Mouse (Mus musculus) spleen, postnatal 4 days (tissue): ENCODE results near the gene Efcab9.
"Not testable (repeated sequence)": the region's sequence is repeated elsewhere in the genome, so short reads cannot be mapped to it uniquely, and the experiment has no call there.

Experiments used
- DNase-seq, 2 experiments: peaks; one replicate each; pipeline ENCODE4 v3.0.0; 2022; ENCODE audit warnings: low spot score in 2 of 2

Gene Efcab9

DNA sequence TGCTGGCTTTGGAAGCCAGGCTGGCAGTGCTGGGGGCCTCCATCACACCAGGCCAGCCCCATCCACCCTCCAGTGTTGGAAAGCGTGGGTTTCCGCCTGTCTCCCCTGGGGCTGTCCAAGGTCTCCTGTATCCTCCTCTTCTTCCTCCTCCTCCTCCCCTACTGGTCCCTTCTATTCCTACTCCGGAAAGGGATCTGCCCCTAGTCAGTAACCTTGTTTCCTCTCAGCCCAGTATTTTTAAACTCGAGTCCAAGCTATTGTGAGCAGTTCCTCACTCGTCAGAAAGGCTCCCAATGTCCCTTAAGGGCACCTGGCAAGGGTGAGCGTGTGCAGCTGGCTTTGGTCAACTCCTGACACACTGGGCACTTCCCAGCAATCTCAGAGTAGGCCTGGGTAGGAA lies 6.6 kb upstream of the Efcab9 start:
- no peak for DNase-seq

DNA sequence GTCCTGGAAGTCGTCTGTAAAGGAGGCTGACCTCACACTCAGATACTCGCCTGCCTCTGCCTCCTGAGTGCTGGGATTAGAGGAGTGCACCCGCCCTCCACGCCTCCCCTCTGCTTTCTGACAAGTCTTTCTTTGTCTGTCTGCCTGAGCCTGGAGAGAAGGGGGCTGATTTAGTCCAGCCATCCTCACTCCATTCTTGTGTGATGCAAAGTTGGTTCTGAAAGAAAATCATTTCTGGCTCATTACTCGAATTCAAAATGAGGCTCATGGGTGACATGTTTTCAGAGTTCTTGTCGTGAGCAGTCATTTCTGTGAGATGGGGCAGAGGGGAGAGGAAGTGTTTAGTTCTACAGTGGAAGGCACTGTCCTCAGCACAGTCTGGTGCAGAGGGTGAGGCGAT lies 5.1 kb upstream of the Efcab9 start:
- DNase-seq, result peak in 1 of 2 experiments; percentile 10

DNA sequence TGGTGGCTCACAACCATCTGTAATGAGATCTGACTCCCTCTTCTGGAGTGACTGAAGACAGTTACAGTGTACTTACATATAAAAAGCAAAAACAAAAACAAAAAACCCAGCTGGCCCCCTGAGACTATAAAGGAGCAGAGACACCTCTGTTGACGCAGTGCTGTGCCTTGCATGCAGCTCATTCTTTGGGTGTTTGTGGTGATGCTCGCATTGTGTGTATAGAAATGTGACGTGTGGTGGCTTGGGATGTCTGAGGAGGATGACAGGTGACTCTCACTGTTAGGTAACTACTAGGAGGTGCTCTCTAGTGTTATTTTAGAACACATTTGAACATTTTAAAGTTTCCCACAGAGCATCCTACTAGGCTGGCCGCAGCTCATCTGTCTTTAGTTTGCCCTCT lies 3.8 kb upstream of the Efcab9 start:
- no peak for DNase-seq

DNA sequence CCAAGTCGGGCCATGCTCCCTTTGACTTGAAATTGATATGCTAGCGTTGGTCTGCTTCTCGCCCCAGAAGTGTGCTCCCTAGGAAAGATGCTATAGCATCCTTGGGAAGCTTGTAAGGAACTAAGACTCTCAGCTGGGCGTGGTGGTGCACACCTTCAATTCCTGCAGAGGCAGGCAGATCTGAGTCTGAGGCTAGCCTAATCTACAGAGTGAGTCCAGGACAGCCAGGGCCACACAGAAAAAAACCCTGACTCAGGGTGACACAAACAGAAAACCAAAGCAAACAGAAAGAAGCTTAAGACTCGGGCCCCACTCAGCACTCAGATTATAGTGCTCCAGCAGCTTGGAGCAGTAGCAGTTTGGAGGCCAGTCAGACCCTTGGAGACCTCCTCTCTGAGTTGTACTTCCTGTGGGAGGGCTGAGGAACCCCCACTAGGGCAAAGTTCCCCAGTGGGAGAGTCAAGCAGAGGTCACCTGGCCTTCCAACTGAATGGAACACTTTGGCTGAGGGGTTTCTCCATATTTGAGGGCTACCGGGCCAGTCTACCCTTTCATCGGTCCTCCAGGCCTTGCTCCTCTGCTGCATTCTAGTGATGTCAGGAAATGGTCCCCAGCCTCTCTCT lies 2.7 kb upstream of the Efcab9 start:
- DNase-seq, result peak in 1 of 2 experiments; percentile 63

DNA sequence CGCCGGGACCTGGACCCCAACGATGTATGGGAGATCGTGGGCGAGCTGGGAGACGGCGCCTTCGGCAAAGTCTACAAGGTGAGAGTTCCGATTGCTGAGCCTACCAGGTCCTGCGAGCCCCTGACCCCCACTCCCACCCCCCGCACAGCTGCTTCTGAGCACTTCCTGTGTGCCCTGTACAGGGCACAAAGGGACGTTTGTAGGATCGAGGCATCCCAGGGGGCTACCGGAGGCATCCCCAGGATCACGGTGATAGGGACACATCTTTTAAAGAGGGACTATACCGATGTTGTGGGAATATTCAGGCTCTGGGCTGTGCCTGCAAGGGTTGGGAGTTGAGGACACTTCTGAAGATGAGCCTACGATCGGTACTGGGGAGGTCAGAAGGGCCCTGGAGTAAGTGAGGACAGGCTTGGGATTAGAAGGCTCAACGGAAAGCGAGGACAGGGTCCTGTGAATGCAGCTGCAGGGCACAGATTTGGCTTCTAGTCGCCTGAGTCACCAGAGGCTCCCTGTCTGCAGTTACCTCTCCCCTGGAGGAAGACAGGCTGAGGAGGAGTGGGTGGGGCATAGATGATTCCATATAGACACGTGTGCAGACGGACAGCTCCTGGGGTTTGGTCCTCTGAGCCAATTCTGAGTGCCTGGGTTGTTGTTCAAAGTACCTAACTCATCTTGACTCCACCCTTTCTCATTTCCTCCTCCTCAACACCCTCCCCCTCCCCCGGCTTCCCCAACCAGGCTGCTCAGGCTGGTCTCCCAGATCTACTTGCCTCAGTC lies 1.8 kb upstream of the Efcab9 start:
- peak; percentile 67 to 84 for DNase-seq

DNA sequence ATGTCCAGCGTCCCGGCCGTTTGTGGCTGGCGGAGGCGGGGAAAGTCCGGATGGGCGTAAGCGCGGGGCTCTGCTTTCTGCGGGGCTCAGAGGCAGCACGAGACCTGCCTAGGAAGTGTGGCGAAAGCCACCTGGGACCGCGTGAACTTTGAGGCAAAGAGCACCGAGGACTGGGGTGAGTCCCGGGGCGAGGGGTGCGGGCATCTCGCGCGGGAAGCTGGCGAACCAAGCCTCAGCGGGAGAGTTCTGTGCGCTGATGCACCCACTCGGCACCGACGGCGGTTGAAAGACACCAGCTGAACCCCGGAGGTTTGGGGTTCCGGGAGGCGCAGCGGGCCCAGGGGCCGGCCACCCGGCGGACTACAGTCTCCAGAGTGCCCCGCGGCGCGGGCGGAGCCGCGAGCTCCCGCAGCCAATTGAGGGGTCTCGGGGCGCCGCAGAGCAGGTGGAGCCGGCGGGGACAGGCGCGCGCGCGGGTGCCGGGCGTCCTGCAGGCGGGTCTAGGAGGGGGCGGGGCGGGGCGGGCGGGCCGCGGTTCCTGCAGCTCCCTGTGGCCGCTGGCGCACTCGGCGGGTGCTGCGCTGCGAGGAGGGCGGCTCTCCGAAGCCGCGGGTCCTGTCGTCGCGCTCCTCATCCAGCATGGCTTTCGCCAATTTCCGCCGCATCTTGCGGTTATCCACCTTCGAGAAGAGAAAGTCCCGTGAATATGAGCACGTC lies 1.0 kb upstream of the Efcab9 start, which contains the start of gene Stk10:
TSS of gene Stk10 (plus strand) at position 541 of the 717 bp plus-strand sequence.
- peak; percentile 87 to 92 for DNase-seq

DNA sequence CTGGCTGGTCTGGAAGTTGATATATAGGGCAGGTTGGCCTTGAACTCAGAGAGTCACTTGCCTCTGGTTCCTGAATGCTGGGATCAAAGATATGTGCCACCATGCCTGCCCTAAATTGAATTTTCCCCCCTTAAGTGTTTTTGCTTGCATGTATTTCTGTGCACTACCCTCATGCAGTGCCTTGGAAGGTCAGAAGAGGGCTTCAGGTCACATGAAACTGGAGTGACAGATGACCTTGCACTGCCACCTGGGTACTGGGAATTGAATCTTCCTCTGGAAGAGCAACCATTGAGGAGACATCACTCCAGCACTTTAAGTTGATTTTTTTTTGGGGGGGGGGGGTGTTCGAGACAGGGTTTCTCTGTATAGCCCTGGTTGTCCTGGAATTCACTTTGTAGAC lies 1.7 kb downstream of the Efcab9 start:
- DNase-seq, result no peak

DNA sequence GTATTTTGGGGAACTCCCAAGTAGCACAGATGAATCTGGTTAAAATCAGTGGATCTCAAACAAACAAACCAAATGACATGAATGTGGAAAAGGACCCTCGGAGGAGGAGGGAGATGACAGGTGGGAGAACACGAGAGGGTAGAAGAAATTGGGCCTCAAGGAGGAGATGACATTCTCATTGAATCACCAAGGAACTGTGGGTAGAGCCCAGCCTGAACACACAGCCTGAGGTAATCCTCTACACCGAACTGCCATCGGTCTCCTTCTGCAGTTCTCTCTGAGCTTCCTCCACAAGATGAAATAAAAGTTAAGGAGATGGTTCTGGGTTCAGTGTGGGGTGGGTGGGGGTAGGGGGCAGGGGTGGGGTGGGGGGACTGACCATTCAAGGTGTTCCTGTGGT lies 4.9 kb downstream of the Efcab9 start:
- no peak for DNase-seq

DNA sequence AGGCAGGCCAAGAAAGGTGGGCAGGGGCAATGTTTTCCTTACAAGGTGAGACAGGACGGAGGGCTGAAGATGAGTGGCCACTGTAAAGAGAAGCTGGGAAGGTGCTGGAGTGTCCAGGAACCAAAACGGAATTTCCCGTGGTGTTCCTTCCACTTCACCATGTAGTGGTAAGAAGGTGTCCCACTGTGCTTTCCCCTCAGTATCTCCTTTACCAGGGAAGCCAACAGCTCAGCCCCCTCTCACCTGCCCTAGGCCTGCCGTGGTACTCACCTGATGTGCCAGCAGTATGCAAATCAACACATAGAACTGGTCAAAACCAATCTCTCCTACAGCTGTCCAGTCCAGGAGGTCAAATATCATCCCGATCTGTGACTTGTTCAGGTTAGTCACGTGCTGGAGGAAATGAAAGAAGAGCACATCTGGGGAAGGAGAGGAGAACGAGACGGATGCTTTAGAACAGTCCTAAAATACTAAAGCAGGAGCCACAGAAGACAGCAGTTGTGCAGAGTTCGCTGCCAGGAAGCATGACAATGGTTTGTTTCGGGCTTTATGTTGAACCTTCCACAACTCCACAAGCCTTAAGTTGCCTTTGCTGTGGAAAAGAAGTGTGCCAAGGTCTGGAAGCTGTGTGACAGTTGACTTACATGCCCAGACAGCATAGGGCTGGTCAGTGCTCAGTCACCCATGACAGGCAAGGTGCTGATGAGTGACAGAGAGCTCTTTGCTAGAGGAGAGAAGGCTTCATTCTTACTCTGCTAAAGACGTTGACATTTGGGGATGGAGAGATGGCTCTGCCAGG lies 7.6 kb downstream of the Efcab9 start:
- DNase-seq, result no peak

DNA sequence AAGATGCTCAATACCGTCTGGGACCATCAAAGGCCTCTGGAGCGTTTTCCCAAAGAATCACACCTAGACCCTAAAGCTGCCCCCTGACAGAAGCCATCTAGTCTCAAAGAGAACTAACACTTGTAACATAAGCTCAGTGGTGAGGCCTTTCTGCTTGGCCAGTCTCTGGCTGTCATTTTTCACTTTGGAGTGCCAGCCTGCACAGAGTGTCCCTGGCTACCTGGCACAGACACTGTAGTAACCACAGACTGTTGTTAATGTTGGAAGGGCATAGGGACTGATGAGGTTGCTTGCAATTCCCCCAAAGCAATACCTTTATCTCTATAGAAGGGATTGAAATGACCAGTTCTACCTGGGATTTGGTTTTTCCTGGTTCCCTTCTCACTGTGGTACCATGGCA lies 10.6 kb downstream of the Efcab9 start:
- DNase-seq, result no peak

DNA sequence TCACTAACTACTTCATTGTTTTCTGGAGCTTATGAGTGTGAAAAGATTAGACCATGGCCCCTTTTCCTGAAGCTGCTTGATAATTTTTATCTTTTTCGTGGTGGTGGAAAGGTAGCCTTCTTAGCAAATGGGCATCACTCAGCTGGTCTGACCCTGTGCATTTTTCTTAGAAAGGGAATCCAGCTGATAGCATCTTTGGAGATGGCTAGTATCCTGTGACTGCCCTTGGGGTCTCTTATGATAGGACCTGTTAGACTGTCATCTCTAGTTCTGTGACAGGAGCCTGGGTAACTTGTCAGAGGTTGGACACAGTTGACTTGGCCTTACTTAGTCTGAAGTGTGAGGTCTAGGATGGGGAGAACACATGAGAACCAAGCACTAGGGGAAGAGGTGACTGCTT lies 12.5 kb downstream of the Efcab9 start:
- DNase-seq, result no peak

DNA sequence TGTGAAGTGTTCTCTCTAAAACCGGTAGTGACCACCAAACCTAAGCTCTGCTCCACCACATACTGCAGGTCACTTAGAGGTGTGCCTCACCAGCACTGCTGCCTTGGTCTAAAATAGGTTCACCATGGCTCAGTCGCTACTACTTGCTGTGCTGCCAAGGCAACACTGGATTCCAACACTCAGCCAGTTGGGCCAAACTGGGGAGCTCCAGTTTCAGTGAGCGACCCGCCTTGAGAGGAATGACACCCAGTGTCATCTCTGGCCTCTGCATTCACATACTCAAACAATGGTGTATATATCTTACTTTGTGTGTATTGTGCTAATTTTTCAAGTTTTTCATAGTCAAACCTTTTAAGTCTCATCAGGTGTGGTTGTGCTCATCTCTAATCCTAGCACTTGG lies 13.1 kb downstream of the Efcab9 start:
- DNase-seq, result no peak

DNA sequence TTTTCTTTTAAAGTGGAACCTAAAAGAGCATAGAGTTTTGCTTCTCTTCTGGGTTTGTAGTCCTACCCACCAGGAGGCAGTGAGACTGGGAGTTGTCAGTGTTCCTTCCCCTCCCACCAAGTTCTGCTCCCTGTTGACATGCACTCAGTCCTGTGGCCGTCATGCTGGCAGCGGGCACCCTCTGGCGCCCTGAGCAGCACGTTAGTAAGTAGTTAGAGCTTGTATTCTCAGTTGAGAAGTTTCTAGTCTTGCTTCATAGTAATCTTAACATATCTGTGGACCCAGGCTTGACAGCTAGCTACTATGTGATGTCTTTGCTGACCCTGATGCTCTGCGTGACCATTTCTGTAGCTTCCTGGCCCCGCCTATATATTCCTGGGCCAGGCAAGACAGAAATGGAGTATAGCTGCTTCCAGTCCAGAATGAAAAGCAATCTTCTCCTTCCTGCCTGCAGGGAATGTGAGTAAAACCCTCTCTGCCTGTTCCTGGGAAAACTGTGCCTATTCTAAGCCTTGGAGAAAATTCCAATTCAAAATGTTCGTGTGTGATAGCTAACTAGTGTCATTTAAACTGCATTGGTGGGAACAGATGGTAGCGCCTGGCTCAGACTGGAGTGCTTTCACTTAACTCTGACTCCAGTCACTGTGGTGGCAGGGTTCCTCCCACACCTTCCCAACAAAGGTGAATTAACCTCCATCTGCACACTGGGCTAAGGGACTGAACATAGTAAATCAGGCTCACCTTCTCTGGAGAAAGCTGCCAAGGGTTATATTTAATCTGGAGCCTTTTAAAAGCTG lies 14.8 kb downstream of the Efcab9 start:
- DNase-seq, result no peak

DNA sequence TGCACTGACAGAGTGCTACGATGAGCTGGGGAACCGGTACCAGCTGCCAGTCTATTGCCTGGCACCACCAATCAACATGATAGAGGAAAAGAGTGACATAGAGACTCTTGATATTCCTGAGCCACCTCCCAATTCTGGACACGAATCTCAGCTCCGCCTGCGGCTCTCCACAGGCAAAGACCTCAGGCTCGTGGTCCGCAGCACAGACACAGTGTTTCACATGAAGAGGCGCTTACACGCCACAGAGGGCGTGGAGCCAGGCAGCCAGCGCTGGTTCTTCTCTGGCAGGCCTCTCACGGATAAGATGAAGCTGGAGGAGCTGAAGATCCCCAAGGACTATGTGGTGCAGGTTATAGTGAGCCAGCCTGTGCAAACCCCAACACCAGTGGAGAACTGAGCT lies 15.8 kb downstream of the Efcab9 start:
- DNase-seq, result no peak

DNA sequence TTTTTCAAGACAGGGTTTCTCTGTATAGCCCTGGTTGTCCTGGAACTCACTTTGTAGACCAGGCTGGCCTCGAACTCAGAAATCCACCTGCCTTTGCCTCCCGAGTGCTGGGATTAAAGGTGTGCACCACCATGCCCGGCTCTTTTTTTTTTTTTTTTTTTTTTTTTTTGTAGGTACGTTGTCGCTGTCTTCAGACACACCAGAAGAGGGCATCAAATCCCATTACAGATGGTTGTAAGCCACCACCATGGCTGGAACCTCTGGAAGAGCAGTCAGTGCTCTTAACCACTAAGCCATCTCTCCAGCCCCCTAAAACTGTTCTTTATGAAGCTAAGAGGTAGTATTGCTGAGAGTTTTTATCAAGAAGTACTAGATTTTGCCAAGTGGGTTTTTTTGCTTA lies 17.0 kb downstream of the Efcab9 start:
- DNase-seq, result not testable (repeated sequence)

DNA sequence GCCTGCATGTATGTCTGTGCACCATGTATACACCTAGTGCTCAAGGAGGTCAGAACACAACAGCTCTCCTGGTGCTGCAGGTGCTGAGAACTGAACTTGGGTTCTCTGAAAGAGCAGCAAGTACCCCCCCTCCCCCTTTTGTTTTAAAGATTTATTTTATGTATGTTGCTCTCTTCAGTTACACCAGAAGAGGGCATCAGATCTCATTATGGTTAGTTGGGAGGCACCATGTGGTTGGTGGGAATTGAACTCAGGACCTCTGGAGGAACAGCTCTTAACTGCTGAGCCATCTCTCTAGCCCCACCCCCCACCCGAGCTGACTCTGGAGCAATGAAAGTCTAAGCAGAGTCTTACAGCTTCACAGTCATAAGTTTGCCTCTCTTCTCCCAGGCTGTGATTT lies 21.0 kb downstream of the Efcab9 start:
- DNase-seq, result no peak

DNA sequence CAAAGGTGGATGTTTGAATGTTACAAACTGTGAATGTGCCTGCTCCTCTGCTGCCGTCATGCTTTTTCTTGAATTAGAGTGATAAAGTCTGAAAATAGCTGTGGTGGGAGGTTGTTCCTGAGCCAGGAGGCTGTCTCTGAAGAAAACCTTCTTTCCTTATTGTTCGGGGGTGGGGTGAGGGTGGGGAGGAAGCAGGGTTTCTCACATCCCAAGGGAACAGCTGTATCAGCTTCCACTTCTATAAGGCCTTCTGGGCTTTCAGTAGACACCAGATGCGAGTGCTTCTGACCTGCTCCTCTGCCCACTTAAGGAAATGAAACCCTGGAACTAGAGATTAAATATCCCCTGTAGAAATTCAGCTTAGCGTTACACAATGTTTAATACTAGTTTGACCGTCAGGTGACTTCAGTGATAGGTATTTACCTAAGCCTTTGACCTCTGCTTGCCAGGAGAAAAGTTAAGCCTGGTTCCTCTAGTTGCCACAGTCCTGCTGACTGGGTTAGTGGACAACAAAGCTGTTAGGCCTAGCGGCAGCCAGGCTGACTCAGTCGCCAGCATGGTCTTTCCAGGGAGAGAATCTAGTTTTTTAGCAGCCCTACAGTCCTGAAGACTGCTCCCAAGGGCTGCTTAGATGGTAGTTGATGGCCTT lies 26.7 kb downstream of the Efcab9 start:
- no peak for DNase-seq

DNA sequence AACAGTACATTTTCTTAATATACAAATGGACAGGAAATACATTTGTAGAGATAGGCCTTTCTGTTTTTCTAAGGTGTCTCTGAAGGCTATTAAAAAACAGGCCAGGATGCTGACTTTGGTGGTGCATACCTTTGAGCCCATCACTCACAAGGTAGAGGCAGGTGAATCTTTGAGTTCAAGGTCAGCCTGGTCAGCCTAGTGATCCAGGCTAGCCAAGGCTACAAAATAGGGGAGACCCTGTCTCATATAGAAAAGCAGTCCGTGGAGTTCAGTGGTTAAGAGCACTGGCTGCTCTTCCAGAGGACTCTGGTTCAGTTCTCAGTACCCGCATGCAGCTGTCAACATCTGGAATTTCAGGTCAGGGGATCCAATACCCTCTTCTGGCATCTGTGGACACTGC lies 28.2 kb downstream of the Efcab9 start:
- no peak for DNase-seq

DNA sequence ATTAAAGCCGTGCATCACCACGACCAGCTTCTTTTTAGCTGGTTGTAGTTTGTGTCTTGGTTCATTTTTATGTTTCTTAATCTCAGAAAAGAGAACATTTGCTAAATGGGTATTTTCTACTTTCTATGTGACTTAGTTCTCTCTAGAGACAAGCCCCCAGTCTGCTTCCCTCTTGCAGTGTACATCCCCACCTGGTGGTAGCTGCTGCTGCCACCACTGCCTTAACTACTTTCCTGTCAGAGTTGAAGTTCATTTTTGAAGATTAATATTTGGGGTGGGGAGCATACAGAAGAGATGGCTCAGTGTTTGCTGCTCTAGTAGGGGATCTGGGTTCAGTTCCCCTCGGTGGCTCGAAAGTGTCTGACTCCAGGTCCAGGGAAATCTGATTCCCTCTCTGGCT lies 31.9 kb downstream of the Efcab9 start:
- DNase-seq, result no peak

DNA sequence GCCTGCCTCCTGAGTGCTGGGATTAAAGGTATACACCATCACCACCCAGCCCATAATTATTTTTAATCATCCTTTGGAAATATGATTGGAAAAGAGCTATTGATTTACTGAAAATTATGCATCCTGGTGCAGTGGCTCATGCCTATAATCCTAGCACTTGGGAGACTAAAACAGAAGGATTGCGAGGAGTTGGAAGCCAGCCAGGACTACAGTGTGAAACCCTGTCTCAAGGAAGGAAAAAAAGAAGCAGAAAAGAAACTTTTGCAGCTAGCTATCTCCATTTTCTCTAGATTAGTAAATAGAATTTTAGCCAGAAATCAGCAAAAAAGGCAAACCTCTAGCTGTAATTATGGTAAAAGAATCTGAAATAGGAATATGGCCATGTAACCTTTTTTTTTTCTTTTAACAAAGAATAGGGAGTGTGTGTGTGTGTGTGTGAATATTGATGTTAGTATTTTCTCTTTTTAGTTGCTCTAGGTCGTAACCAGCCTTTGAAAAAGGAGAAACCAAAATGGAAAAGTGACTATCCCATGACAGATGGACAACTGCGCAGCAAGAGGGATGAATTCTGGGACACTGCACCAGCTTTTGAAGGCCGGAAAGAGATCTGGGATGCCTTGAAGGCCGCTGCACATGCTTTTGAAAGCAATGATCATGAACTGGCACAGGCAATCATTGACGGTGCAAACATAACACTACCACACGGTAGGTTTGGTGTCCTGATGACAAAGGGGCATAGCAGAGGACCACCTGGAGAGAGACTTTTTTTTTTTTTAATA lies 32.9 kb downstream of the Efcab9 start:
- no peak for DNase-seq
